Mouse (Mus musculus) right cerebral cortex, postnatal 25 days (tissue): ENCODE measurements around the gene Pten.

ENCODE experiments used
- DNase-seq: peaks from one replicate; pipeline ENCODE4 v3.0.0; 2022

Pten gene

DNA sequence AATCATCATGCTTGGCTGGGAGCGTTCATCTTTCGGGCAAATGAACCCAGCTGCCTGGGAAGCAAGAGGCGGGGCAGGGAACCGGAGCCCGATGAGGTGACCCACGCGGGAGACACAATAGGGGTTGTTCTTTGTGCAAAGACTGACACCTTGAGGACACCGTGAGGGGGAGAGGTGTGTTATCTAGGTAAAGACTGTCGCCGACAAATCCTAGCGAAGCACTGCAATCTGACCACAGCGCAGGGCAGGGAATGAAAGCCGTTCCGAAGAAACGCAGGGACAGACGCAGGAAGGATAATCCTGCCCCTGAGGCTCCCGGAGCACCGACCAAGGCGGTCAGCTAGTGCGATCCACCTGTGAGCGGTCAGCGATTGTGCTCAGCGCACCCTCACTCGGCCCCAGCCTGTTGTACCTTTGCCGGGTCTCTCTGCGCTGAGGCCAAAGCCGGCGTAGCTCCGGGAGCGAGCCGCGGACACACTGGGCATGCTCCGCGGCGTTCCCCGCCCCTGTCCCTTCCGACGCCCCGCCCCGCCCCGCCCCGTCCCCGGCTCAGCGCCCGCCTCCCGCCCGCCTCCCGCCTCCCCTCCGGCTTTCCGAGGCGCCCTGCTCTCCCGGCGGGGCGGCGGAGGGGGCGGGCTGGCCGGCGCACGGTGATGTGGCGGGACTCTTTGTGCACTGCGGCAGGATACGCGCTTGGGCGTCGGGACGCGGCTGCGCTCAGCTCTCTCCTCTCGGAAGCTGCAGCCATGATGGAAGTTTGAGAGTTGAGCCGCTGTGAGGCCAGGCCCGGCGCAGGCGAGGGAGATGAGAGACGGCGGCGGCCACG is at the start of gene Pten:
Gene Pten, plus strand, starts transcription at position 598 of the 826 bp plus-strand sequence.
- DNase-seq: peak; percentile 98

DNA sequence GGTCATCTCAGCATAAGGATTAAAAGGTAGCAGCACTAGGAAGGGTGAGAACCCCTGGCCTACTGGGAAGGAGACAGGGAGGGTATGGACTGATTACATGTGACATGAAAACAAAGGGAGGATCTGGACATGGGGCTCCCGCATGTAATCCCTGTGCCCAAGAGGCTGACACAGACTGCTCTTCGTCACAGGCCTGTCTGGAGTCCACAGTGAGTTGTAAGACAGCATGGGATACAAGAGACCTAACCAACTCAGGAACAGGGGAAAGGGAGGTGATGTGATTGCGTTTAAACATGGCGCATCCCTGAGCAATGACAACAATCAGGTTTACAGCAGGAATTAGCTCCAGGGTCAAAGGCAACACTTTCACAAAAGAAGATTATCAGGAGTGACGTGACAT is 48.3 kb upstream of the Pten start:
- DNase-seq: no peak

DNA sequence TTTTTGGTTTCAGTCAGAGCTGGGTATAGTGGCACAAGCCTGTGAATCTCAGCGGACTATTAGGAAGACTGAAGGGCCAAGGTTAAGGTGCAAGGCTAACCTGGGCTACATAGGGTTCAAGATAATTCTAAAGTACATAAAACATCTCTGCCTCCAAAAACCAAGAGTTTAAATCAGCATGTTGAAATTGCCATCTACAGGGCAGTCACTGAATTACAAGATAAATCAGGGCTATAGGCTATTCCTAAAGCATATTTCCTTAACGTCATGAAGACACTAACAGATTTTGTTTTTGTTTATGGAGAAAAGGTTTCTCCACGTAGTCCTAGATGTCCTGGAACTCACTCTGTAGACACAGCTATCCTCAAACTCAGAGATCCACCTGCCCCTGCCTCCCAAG is 47.0 kb upstream of the Pten start:
- no peak for DNase-seq

DNA sequence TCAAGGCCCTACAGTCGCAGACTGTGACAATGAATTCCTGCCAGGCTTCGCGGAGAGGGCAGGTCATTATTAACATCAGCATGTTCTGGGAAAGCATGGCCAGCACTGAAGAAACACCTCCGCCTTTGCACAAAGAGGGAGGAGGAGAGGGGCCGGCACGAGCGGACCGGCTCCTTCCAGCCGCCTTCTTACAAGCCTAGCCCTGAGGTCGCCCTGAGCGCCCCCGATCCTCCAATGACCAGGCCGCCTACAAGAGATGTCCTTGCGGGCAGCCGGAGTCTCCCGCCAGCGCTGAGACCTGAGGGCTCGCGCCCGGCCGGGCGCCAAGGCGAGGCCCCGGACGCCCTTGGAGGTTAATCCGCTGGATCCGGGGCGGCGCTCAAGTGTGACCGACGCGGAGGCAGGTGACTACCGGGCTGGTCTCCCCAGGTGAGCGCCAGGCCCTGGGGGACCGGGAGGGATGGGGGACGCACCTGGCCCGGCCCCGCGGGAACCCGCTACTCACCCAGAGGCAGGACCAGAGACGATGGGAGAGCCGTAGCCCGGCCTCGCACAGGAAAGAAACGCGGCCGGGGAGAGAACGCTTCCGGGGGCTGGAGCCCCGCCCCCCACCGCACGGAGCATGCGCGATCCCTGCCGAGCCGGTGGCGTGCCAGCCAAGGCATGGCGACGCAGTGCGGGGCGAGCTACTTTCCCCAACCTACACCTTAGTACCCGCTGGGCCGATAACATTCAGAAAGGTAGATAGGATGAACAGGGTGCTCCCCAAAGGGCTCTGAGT is 45.3 kb upstream of the Pten start:
- DNase-seq: peak; percentile 93

DNA sequence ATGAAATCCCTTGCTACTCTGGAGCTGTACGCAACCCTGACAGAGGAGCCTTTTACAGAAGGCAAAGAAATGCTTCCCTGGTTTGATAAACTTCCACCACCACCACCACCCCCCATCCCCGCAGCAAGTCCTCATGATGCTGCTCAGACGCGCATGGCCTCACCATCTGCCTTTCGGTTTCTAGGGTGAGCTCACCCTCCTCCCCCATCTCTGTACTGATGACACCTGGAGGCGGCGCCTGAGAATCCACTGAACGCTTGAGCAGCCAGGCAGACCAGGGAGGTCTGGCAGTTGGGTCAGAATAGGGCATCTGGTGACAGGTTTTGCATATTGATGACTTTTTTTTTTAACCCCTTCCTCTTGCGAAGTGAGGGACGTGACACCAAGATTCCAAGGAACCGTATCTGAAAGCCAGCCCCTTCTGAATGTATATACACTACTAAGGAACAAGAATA is 44.7 kb upstream of the Pten start:
- peak; percentile 61 for DNase-seq

DNA sequence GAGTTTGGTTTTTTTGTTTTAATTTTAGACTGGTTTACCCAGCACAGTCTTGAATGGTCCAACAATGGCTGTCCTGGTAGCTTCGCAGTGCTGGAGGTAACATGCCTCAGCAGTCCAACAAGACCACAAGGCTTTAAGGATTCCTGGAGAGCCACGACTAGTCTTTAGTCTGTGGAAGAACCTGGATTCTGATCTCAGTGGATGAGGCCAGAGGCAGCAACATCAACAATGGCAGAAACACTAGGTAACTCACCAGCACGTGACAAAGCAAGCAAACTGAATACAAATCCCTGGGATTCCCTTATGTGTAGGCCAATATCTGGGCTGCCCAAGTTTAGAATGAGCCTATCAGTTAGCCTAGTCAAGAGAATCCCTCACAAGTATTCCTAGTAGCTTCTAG is 43.8 kb upstream of the Pten start:
- DNase-seq: no peak

DNA sequence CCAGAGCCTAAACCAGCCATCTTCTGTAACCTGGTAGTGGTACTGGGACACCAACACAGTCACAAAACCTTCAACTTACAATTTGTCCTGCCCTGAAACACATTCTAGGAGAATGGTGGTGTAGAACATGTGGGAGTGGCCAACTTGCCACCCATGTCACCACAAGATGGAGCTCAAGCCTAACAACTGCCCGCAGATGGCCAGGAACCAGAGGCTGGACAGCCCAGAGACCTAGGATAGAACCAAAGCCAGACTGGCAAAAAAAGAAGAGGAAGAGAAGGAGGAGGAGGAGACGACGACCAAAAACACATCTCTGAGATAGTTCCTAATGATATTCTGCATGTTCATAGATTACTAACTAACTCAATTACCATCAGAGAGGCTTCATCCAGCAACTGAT is 42.1 kb upstream of the Pten start:
- peak; percentile 68 for DNase-seq

DNA sequence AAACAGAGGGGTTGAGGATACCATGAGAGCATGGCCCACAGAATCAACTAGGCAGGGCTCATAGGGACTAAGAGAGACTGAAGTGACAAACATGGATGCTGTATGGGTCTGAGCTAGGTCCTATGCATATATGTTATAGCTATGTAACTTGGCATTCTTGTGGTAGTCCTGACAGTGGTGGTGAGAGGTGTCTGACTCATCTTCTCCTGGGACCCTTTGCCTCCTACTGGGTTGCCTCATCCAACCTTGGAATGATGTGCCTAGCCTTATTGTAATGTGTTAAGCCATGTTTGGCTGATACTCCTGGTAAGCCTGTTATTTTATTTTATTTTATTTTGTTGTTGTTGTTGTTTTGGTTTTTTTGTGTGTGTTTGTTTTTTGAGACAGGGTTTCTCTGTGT is 41.6 kb upstream of the Pten start:
- DNase-seq: no peak

DNA sequence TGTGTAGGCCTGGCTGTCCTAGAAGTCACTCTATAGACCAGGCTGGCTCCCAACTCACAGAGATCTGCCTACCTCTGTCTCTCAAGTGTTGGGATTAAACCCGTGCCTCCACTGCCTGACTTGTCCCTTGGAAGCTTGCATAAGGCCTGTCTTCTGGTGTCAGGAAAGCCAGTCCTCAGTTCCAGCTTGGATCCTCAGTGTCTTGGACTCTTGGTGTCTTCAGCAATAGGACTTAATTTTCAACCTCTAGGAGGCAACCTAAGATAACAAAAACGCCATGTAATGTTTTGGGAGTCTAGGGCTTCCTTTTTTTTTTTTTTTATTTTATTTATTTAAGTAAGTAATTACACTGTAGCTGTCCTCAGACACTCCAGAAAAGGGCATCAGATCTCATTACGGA is 39.7 kb upstream of the Pten start:
- no peak for DNase-seq

DNA sequence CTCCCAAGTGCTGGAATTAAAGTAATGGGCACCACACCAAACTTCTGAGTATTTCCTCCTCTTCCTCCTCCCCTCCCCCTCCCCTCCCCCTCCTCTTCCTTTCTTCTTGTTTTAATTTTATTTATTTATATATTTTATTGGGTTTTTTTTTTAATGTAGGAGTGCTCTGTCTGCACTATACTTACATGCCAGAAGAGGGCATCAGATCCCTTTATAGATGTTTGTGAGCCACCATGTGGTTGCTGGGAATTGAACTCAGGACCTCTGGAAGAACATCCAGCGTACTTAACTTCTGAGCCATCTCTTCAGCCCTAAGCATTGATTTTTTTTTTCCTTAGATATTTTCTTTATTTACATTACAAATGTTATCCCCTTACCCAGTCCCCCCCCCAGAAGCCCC is 37.0 kb upstream of the Pten start:
- no peak for DNase-seq

DNA sequence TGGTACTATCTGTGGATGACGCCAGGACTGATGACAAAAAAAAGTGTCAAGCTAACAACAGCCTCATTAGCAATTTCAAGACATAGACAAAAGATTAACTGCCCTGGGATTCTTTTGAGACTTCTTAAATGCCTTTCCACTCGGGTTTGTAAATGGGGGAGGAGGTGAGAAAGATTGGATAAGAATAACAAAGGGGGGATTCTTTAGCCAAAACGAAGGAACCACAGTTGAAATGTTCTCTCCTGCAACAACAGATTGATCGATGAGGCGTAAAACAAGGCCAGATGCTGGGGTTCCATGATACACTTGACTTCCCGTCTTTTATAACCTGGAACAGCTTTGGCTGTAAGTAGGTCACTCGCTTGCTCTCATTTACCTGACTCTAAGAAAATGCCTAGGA is 33.5 kb upstream of the Pten start:
- DNase-seq: no peak

DNA sequence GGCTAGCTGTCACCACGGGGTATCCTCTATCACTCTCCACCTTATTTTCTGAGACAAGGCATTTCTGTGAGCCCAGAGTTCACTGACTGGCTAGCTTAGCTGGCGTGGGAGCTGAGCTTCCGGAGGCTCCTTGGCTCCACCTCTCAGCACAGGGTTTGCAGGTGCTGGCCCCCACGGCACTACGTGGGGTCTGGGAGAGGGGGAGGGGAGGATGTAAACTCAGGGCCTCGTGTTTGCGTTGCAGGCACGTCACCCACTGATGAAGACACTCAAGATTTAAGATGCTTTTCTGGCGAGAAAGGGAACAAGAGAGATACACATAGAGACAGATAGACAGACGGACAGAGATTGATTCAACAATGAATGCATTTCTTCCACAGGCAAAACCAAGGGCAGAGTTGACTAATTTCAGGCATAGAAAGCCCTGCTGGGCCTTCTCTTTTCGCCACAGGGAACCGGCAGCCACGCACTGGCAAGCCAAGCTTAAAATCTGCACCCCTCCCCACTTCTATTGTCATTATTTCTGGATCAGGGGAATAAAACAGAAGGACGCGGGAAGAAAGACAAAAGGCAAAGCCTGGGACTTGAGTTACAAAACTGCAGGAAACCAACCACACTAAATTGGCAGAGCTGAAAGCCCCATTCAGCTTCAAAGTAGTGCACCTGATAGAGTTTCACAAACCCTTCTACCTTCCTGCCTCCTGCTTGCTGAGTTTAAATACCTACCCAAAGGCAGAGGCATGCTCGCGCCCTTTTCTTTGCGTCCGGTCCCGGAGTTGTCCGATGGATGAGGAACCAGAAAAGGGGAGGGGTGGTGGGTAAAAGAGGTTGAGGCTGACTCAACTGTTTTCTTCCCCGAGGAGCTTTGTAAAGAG is 30.6 kb upstream of the Pten start:
- DNase-seq: no peak

DNA sequence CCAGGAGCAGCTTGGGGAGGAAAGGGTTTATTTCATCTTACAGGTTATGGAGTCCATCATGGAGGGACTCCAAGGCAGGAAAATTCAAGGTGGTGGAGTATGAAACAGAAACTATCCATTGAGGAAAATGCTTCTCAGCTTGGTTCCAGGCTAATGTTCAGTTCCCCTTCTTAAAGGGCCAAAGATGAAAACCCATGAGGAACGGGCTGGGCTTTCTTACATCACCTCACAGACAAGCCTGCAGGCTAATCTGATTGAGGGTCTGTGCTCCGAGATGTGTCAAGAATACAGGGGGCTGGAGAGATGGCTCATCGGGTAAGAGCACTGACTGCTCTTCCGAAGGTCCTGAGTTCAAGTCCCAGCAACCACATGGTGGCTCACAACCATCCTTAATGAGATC is 27.5 kb upstream of the Pten start:
- no peak for DNase-seq

DNA sequence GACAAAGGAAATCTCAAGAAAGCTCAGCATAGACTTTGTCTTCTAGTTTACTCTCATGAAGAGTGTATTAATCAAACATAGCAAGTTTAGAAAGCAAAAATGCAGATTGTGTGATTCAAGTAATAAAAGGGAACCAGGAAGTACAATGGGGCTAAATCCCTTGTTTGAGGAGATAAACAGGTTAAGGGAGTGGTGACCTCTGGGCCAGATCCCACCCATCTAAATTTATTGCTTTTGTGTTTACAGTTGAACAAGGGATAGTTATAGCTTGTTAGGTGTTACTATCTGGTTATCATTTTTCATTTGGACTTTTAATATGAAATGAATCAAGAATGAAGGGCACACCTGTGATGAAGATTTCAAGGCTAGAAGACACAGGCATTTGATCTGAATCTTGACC is 24.4 kb upstream of the Pten start:
- no peak for DNase-seq

DNA sequence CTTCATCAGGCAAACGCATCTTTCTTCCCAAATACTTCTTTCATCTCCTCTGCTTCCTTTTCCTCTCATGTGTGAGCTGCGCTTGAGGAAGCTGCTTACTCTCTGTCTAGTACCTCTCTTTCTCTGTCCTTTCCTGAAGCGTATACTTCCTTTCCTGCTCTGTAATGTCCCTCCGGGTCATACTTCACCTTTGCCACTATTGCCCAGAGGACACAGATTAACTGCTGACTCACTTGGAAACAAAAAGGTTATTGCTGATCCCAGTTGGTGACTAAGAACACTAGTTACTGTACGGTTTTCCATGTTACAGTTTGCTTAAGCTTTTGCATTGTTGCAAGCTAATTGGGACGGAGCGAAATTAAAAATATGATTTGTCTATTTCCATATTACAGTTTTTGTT is 19.5 kb upstream of the Pten start:
- no peak for DNase-seq

DNA sequence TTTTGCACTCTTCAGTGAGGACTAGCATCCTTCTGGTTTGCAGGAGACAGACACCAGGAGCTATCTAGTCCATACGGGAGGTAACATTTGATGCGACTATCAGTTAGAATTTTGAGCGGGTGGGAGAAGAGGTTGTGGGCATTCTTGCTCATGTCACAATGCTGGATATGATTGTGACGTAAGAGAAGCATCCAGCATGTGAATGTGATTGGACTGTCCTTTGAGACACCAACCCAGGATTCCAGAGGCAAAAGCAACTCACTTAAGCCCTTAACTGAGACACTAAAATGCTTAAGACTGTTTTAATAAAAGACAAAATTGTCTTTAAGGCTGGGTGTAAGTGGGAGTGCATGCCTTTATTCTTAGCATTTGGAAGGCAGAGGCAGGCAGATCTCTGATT is 17.6 kb upstream of the Pten start, which contains the start of gene Atad1:
Gene Atad1, minus strand, starts transcription at position 101 of the 400 bp plus-strand sequence.
- DNase-seq: no peak

DNA sequence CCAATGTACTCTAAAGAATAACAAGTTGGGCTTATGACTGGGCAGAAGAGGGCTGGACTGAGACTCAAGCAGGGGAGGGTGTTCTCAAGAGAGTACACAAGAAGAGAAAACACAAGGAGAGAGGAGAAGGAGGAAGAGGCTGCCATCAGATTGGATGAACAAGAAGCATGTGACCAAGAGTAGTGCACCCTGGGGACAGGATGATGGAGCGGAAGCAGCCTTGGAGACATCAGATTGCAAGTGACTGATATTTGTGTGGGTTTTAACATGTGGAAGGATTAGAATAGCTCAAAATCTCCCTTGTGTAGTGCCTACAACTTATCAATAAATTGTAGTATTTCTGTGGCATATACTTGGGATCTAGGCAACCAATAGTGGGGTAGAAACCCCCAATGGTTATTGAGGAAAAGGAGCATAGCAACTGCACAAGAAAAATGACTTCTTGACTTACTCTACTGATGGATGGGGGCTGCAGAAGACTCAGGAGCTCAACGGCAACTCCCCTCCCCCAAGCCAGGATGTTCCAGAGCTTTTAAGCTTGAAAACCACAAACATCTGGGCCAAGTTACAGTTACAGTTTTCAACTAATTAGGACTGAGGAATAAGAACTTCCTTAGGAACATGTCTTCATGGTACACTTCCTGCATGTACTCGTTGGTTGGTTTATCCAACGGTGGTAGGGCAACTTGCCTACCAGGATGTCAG is 16.5 kb upstream of the Pten start:
- no peak for DNase-seq

DNA sequence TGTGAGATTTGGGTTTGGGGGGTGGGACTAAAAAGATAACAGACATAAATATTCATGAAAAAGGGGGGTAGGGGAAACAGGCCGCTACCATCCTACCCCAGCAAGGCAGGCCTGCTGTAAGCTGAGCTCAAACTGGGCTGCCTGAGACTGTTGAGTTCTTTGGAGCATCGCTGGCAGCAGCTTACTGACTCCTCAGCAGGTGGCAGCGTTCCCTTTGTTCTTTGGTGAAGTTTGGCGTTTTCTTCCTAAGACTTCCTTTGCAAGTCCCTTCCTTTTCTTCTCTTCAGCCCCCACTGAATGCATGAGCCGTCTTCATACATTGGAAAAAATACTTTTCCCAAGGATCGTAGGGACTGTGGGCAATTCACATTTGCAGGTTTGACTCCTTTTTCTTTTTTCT is 7.9 kb upstream of the Pten start:
- DNase-seq: no peak

DNA sequence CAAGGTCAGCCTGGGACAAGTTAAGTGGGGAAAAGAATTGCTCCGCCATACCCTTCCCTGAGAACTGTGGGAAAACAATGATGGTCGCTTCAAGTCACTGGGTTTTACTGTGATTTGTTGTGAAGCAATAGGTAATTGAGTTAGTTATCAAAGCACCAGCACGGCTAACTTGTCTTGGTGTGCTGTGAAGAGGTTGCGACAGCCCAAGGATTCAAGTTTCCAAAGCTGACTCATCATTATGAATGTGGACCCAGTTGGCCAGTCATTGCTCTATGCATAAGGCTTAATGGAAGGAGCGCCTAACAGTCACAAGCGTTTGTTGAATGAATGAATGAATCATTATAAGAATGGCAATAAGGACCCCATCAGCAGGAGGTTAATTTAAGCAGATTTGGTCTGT is 4.9 kb upstream of the Pten start:
- no peak for DNase-seq

DNA sequence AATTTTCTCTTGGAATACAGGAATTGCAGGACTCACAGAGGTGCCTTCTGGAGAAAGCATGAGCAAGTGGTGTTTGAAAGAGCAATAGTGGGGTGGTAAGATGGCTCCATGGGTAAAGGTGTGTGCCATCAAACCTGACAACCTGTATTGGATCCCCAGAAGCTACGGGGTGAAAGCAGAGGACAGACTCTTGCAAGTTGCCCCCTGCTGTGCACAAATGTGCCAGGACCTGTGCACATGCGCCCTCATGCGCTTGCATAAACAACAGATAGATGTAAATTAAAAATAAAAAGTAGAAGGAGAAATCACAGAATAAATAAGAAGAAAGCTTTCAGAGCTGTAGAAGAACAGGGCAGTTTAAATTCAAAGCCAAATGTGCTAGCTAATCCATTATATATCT is 3.9 kb upstream of the Pten start:
- DNase-seq: no peak

DNA sequence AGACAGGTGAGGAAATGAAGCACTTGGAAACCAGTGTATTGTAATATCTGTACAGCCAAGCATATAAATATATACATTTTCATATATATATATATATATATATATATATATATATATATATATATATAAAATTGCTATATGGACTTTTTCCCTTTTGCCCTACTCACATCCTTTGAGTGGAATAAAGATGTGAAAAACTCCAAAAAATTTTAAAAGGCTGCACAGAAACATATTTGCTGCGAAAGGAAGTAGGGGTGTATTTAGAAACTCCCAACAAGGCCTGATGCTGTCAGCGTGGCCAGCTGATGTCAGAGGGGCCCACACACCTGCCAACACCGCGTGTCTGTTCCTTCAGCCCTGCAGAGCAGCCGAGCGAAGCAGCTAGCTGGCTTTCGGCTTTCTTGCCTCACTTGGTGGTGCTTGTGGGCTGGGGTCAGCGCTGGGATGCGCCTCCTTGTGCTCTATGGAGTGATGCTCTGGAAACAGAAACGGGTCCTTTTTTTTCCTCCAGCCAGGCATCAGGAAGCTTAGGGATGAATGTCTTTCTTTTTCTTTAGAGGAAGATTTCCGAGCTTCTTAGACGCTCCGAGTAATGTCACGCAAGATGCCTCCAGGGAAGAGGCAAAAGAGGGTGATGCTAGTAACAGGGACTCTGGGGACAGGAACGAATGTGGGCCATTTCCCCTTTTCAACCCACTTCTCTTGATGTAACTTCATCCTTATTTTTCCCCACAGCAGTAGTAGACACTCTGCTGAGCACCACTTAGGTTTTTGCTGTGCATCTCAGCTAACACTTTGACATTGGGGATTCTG is 2.9 kb upstream of the Pten start:
- DNase-seq: no peak
